Mouse (Mus musculus) CH12.LX (cell line): ENCODE data around the gene Ldb2. TPM values are rescaled to one million over a fixed set of nuclear protein-coding genes. Genes with fewer than 3 reads are reported as not detected.

Experiments used
- DNase-seq: peaks from one replicate; pipeline ENCODE4 v3.0.0-alpha.2; 2013; ENCODE audit errors: extremely low read depth
- H3K27ac ChIP-seq: 2 replicates; pipeline ENCODE4 v1.5.1; 2012; ENCODE audit warnings: low read depth, mild to moderate bottlenecking, control low read depth, moderate library complexity; ENCODE audit not compliant: insufficient read depth
- H3K27me3 ChIP-seq: replicated peaks from 2 replicates; pipeline ENCODE3; 2012; ENCODE audit warnings: inconsistent platforms
- H3K36me3 ChIP-seq, 2 experiments: replicated peaks in 1 of 2; 2 replicates each; pipeline versions ENCODE3 to v1.6.1; 2012; ENCODE audit warnings: inconsistent platforms in 1 of 2, low read length in 1 of 2, mild to moderate bottlenecking in 1 of 2, mixed read lengths in 1 of 2, moderate library complexity in 1 of 2; ENCODE audit not compliant: control insufficient read depth in 1 of 2, insufficient read depth in 1 of 2
- H3K4me1 ChIP-seq, 2 experiments: 2 replicates each; pipeline ENCODE4 v1.6.1; 2012; ENCODE audit warnings: inconsistent platforms in 1 of 2, moderate library complexity in 1 of 2; ENCODE audit not compliant: insufficient read depth in 2 of 2, control insufficient read depth in 1 of 2
- H3K4me2 ChIP-seq: 2 replicates; pipeline ENCODE4 v1.6.1; 2012; ENCODE audit warnings: low read depth, mild to moderate bottlenecking, control low read depth; ENCODE audit not compliant: poor library complexity, insufficient read depth, severe bottlenecking
- H3K4me3 ChIP-seq, 3 experiments: fragments of 150-350 bp in 1 of 3; sonication (generic) in 1 of 3; replicated peaks in 1 of 3; 2 replicates each; pipeline versions ENCODE3 to v1.5.1; 2011 to 2012; ENCODE audit warnings: low read depth in 2 of 3, low read length in 2 of 3, mild to moderate bottlenecking in 2 of 3, moderate library complexity in 2 of 3, control low read depth in 1 of 3, improper control_type of control experiment in 1 of 3, inconsistent platforms in 1 of 3, mixed read lengths in 1 of 3; ENCODE audit not compliant: poor library complexity in 1 of 3
- H3K79me2 ChIP-seq: replicated peaks from 2 replicates; pipeline ENCODE4 v1.6.1; 2012; ENCODE audit warnings: mild to moderate bottlenecking, moderate library complexity; ENCODE audit not compliant: control insufficient read depth, poor library complexity, insufficient read depth, severe bottlenecking; ENCODE audit errors: extremely low read depth
- H3K9ac ChIP-seq: 2 replicates; pipeline ENCODE4 v1.6.1; 2012; ENCODE audit warnings: low read depth, mild to moderate bottlenecking, control low read depth, moderate library complexity; ENCODE audit not compliant: insufficient read depth
- H3K9me3 ChIP-seq: replicated peaks from 2 replicates; pipeline ENCODE3; 2012; ENCODE audit warnings: low read length, inconsistent platforms, mixed read lengths
- BHLHE40 ChIP-seq: IDR thresholded peaks from 2 replicates; pipeline ENCODE4 v1.6.1; 2011; ENCODE audit warnings: mild to moderate bottlenecking, low read depth, low read length, improper control_type of control experiment
- CTCF ChIP-seq, 2 experiments: IDR thresholded peaks in 1 of 2; conservative IDR thresholded peaks in 1 of 2; 2 replicates each; pipeline ENCODE4 v1.5.1; 2011 to 2012; ENCODE audit warnings: low read depth in 2 of 2, low read length in 2 of 2, improper control_type of control experiment in 1 of 2, inconsistent platforms in 1 of 2, mild to moderate bottlenecking in 1 of 2, moderate library complexity in 1 of 2
- E2F4 ChIP-seq: IDR thresholded peaks from 2 replicates; pipeline ENCODE4 v1.6.1; 2011; ENCODE audit warnings: low read depth, low read length, improper control_type of control experiment; ENCODE audit not compliant: insufficient replicate concordance
- GABPA ChIP-seq: IDR thresholded peaks from 2 replicates; pipeline ENCODE4 v1.6.1; 2012; ENCODE audit warnings: low read depth, low read length, improper control_type of control experiment, inconsistent platforms; ENCODE audit not compliant: insufficient replicate concordance
- JUN ChIP-seq: IDR thresholded peaks from 2 replicates; pipeline ENCODE4 v1.6.1; 2011; ENCODE audit warnings: low read depth, mild to moderate bottlenecking, low read length, improper control_type of control experiment, moderate library complexity; ENCODE audit not compliant: insufficient read depth
- JUND ChIP-seq: conservative IDR thresholded peaks from 2 replicates; pipeline ENCODE4 v1.6.1; 2011; ENCODE audit warnings: low read depth, low read length, improper control_type of control experiment
- KAT2A ChIP-seq: IDR thresholded peaks from 2 replicates; pipeline ENCODE4 v1.6.1; 2012; ENCODE audit warnings: low read length, improper control_type of control experiment, inconsistent platforms; ENCODE audit not compliant: insufficient replicate concordance
- MAFK ChIP-seq: IDR thresholded peaks from 2 replicates; pipeline ENCODE4 v1.6.1; 2011; ENCODE audit warnings: low read length, improper control_type of control experiment; ENCODE audit not compliant: insufficient replicate concordance
- MAZ ChIP-seq: IDR thresholded peaks from 2 replicates; pipeline ENCODE4 v1.6.1; 2012; ENCODE audit warnings: low read depth, mild to moderate bottlenecking, inconsistent platforms, low read length, improper control_type of control experiment, moderate library complexity
- MEF2A ChIP-seq: IDR thresholded peaks from 2 replicates; pipeline ENCODE4 v1.6.1; 2014; ENCODE audit warnings: low read depth, mild to moderate bottlenecking, inconsistent platforms, low read length, improper control_type of control experiment, borderline replicate concordance
- NELFE ChIP-seq: IDR thresholded peaks from 2 replicates; pipeline ENCODE4 v1.6.1; 2011; ENCODE audit warnings: low read depth, low read length, improper control_type of control experiment
- NRF1 ChIP-seq: IDR thresholded peaks from 2 replicates; pipeline ENCODE4 v1.6.1; 2014; ENCODE audit warnings: low read depth, mild to moderate bottlenecking, inconsistent platforms, low read length, improper control_type of control experiment, moderate library complexity
- RAD21 ChIP-seq: IDR thresholded peaks from 2 replicates; pipeline ENCODE4 v1.6.1; 2011; ENCODE audit warnings: low read depth, mild to moderate bottlenecking, low read length, improper control_type of control experiment, moderate library complexity
- RCOR1 ChIP-seq: conservative IDR thresholded peaks from 2 replicates; pipeline ENCODE4 v1.6.1; 2012; ENCODE audit warnings: low read depth, mild to moderate bottlenecking, inconsistent platforms, low read length, improper control_type of control experiment
- SIN3A ChIP-seq: IDR thresholded peaks from 2 replicates; pipeline ENCODE4 v1.6.1; 2012; ENCODE audit warnings: low read length, improper control_type of control experiment, inconsistent platforms
- TBP ChIP-seq: conservative IDR thresholded peaks from 2 replicates; pipeline ENCODE4 v1.6.1; 2011; ENCODE audit warnings: low read depth, low read length, improper control_type of control experiment
- ZC3H11A ChIP-seq: IDR thresholded peaks from 2 replicates; pipeline ENCODE4 v1.6.1; 2012; ENCODE audit warnings: low read depth, mild to moderate bottlenecking, inconsistent platforms, low read length, improper control_type of control experiment
- ZMIZ1 ChIP-seq: IDR thresholded peaks from 2 replicates; pipeline ENCODE4 v1.6.1; 2012; ENCODE audit warnings: low read depth, mild to moderate bottlenecking, inconsistent platforms, low read length, improper control_type of control experiment
- dilution Hi-C: fragments of 300-500 bp; cut with MboI; formaldehyde crosslinking; loops from 2 replicates; pipeline ENCODE4 v1.14.3; 2020; ENCODE audit warnings: low sequenced_read_pairs; ENCODE audit not compliant: extremely low pct_unique_long_range_greater_than_20kb, extremely low pct_ligation_motif_present
- in situ Hi-C: fragments of 300-500 bp; cut with MboI; formaldehyde crosslinking; loops from 3 replicates; pipeline ENCODE4 v1.14.3; 2019; ENCODE audit warnings: low sequenced_read_pairs, low pct_ligation_motif_present, low pct_unique_long_range_greater_than_20kb, mixed read lengths
- polyA plus RNA-seq: library from polyadenylated mRNA; unstranded; fragments of >175 nt; gene quantifications from 2 replicates; pipeline ENCODE4 v1.2.1, GENCODE M21; 2012; ENCODE audit warnings: low read depth; ENCODE audit not compliant: insufficient read length
- total RNA-seq, 2 experiments: library from RNA; depleted of rRNA; stranded (reverse); fragments of 300-350 nt in 1 of 2; fragments of >200 nt in 1 of 2; gene quantifications; 2 replicates each; pipeline ENCODE4 v1.2.3; 2012 to 2014

The Ldb2 gene
- total and polyA plus RNA-seq, 3 experiments, result not detected

GRCm38 (mm10) chr5:44537316-44537999, 262.0 kb downstream of the Ldb2 start:
- Histone ChIP-seq H3K27me3 (no peaks in the 10 kb centered on the region), H3K4me3 (no peak overlapping the region), H3K4me1 (no peaks in the 10 kb centered on the region), H3K36me3 (no peaks in the 10 kb centered on the region), H3K79me2 (no peaks in the 10 kb centered on the region), H3K9ac (no peak overlapping the region), H3K4me2 (no peak overlapping the region), H3K27ac (no peak overlapping the region), H3K9me3 (no peaks in the 10 kb centered on the region)
- dilution Hi-C loops, result no loop called here
- no peak for DNase-seq
- in situ Hi-C loops, result no loop called here
- no peak for TF ChIP-seq NRF1
- TF ChIP-seq RCOR1, result no peak
- no peak for TF ChIP-seq MAFK
- no peak for TF ChIP-seq RAD21
- no peak for TF ChIP-seq CTCF (conservative IDR thresholded peaks at IDR 0.05 in 1 of 2, IDR thresholded peaks at IDR 0.05 in 1 of 2; ENCODE audit: low read depth in 2 of 2, low read length in 2 of 2)

- no peak for DNase-seq
- H3K36me3 ChIP-seq, result no peaks in the 10 kb centered on the region
- TF ChIP-seq MAZ, result no peak
- in situ Hi-C loops, result no loop called here
- dilution Hi-C loops, result no loop called here
- H3K9me3 ChIP-seq, result no peaks in the 10 kb centered on the region
- no peak overlapping the region for H3K4me2 ChIP-seq
- H3K9ac ChIP-seq, result no peak overlapping the region
- H3K79me2 ChIP-seq, result no peaks in the 10 kb centered on the region
- no peaks in the 10 kb centered on the region for H3K27me3 ChIP-seq
- no peaks in the 10 kb centered on the region for H3K4me1 ChIP-seq
- H3K27ac ChIP-seq, result no peak overlapping the region
- H3K4me3 ChIP-seq, result no peak overlapping the region
Measured at GRCm38 (mm10) chr5:44529466-44529865, 270.0 kb downstream of the Ldb2 start.

GRCm38 (mm10) chr5:44529001-44529400, 270.5 kb downstream of the Ldb2 start:
- no peak overlapping the region for H3K4me3 ChIP-seq
- no peaks in the 10 kb centered on the region for H3K79me2 ChIP-seq
- no peak for TF ChIP-seq ZMIZ1
- no peak for TF ChIP-seq TBP
- no peak for TF ChIP-seq NRF1
- no peak for TF ChIP-seq JUND
- no peak for TF ChIP-seq MAZ
- TF ChIP-seq KAT2A, result no peak
- no peak for TF ChIP-seq BHLHE40
- no peak for TF ChIP-seq MEF2A
- no peak for TF ChIP-seq E2F4
- TF ChIP-seq GABPA, result no peak
- no peak for TF ChIP-seq SIN3A
- TF ChIP-seq JUN, result no peak
- no peak for TF ChIP-seq NELFE
- no peak for TF ChIP-seq ZC3H11A
- no peaks in the 10 kb centered on the region for H3K36me3 ChIP-seq
- no peaks in the 10 kb centered on the region for H3K27me3 ChIP-seq
- dilution Hi-C loops, result no loop called here
- no peaks in the 10 kb centered on the region for H3K4me1 ChIP-seq
- DNase-seq, result no peak
- no peak overlapping the region for H3K4me2 ChIP-seq
- no peak overlapping the region for H3K27ac ChIP-seq
- no peak overlapping the region for H3K9ac ChIP-seq
- no peaks in the 10 kb centered on the region for H3K9me3 ChIP-seq
- in situ Hi-C loops, result no loop called here
